Mouse (Mus musculus): ENCODE measurements at regions not wholly inside any gene's neighbourhood (a gene's known extent, or its start where the extent isn't known, plus 50 kb on each side); places are given as distances from the start of the nearest gene placed in this dataset.

- Histone ChIP-seq H3K36me3 (ENCODE audit: insufficient read depth, low read length) (no peaks in the 10 kb centered on the region), H3K4me2 (ENCODE audit: low read length) (no peak overlapping the region), H3K9ac (ENCODE audit: low read depth, low read length) (no peak overlapping the region), H3K27me3 (ENCODE audit: insufficient read depth, low read length) (no peaks in the 10 kb centered on the region), H3K4me3 (replicated peaks; ENCODE audit: low read depth, low read length) (no peak overlapping the region), H3K27ac (no peak overlapping the region), H3K4me1 (replicated peaks; ENCODE audit: insufficient read depth, low read length) (peaks cover 15% of the 10 kb centered on the region), H3K9me3 (replicated peaks; ENCODE audit: low read length) (no peaks in the 10 kb centered on the region)
- 42% methylated on average over 7 of the region's 7 CpGs for WGBS
- ATAC-seq (replicated peaks; ENCODE audit: low FRiP score, low read depth): no peak
- no peak for TF ChIP-seq CTCF (IDR thresholded peaks at IDR 0.05; ENCODE audit: low read depth)
- no peak for DNase-seq (ENCODE audit: low spot score)
Observed at GRCm38 (mm10) chr6:52481975-52482374, 158.2 kb downstream of the Hibadh start.

GRCm38 (mm10) chr6:52486146-52486545, 154.0 kb downstream of the Hibadh start:
- H3K4me1 ChIP-seq (replicated peaks; ENCODE audit: insufficient read depth, low read length): peaks cover 4% of the 10 kb centered on the region; the same call in 1 of the 2 replicates
- no peak for TF ChIP-seq CTCF (IDR thresholded peaks at IDR 0.05; ENCODE audit: low read depth)
- ATAC-seq (replicated peaks; ENCODE audit: low FRiP score, low read depth): no peak
- peak; percentile 57 for DNase-seq (ENCODE audit: low spot score)
- H3K36me3 ChIP-seq (ENCODE audit: insufficient read depth, low read length): no peaks in the 10 kb centered on the region
- no peak overlapping the region for H3K4me2 ChIP-seq (ENCODE audit: low read length)
- no peaks in the 10 kb centered on the region for H3K27me3 ChIP-seq (ENCODE audit: insufficient read depth, low read length)
- peak overlapping the region; percentile 65 for H3K27ac ChIP-seq
- no peaks in the 10 kb centered on the region for H3K9me3 ChIP-seq (replicated peaks; ENCODE audit: low read length)
- H3K4me3 ChIP-seq (replicated peaks; ENCODE audit: low read depth, low read length): no peak overlapping the region
- WGBS: 57% methylated on average over 9 of the region's 9 CpGs
- no peak overlapping the region for H3K9ac ChIP-seq (ENCODE audit: low read depth, low read length)

- Histone ChIP-seq H3K4me1 (replicated peaks; ENCODE audit: insufficient read depth, low read length) (peaks cover 4% of the 10 kb centered on the region; the same call in 1 of the 2 replicates), H3K27me3 (ENCODE audit: insufficient read depth, low read length) (no peaks in the 10 kb centered on the region), H3K4me2 (ENCODE audit: low read length) (no peak overlapping the region), H3K27ac (peak overlapping the region; percentile 65), H3K4me3 (replicated peaks; ENCODE audit: low read depth, low read length) (no peak overlapping the region), H3K36me3 (ENCODE audit: insufficient read depth, low read length) (no peaks in the 10 kb centered on the region), H3K9ac (ENCODE audit: low read depth, low read length) (no peak overlapping the region), H3K9me3 (replicated peaks; ENCODE audit: low read length) (no peaks in the 10 kb centered on the region)
- 44% methylated on average over 4 of the region's 4 CpGs for WGBS
- ATAC-seq (replicated peaks; ENCODE audit: low FRiP score, low read depth) (no peak), DNase-seq (ENCODE audit: low spot score) (no peak)
- no peak for TF ChIP-seq CTCF (IDR thresholded peaks at IDR 0.05; ENCODE audit: low read depth)
Observed at GRCm38 (mm10) chr6:52486655-52487054, 153.5 kb downstream of the Hibadh start.

- H3K27me3 ChIP-seq (ENCODE audit: insufficient read depth, low read length): no peaks in the 10 kb centered on the region
- no peak for TF ChIP-seq CTCF (IDR thresholded peaks at IDR 0.05; ENCODE audit: low read depth)
- H3K27ac ChIP-seq: no peak overlapping the region
- 92% methylated on average over 5 of the region's 5 CpGs for WGBS
- H3K4me1 ChIP-seq (replicated peaks; ENCODE audit: insufficient read depth, low read length): peaks cover 4% of the 10 kb centered on the region; the same call in 1 of the 2 replicates
- no peak for ATAC-seq (replicated peaks; ENCODE audit: low FRiP score, low read depth)
- no peak overlapping the region for H3K9ac ChIP-seq (ENCODE audit: low read depth, low read length)
- H3K4me3 ChIP-seq (replicated peaks; ENCODE audit: low read depth, low read length): no peak overlapping the region
- DNase-seq (ENCODE audit: low spot score): no peak
- no peak overlapping the region for H3K4me2 ChIP-seq (ENCODE audit: low read length)
- H3K36me3 ChIP-seq (ENCODE audit: insufficient read depth, low read length): no peaks in the 10 kb centered on the region
- H3K9me3 ChIP-seq (replicated peaks; ENCODE audit: low read length): no peaks in the 10 kb centered on the region
Observed at GRCm38 (mm10) chr6:52487861-52488260, 152.3 kb downstream of the Hibadh start.

GRCm38 (mm10) chr6:52490264-52490775, 149.9 kb downstream of the Hibadh start:
- no peak for DNase-seq (ENCODE audit: low spot score)

GRCm38 (mm10) chr6:52495301-52495700, 144.9 kb downstream of the Hibadh start:
- Histone ChIP-seq H3K27me3 (ENCODE audit: insufficient read depth, low read length) (no peaks in the 10 kb centered on the region), H3K9ac (ENCODE audit: low read depth, low read length) (no peak overlapping the region), H3K9me3 (replicated peaks; ENCODE audit: low read length) (no peaks in the 10 kb centered on the region; the same call in 1 of the 2 replicates), H3K4me1 (replicated peaks; ENCODE audit: insufficient read depth, low read length) (no peaks in the 10 kb centered on the region), H3K4me3 (replicated peaks; ENCODE audit: low read depth, low read length) (no peak overlapping the region), H3K36me3 (ENCODE audit: insufficient read depth, low read length) (no peaks in the 10 kb centered on the region), H3K27ac (no peak overlapping the region), H3K4me2 (ENCODE audit: low read length) (no peak overlapping the region)
- ATAC-seq (replicated peaks; ENCODE audit: low FRiP score, low read depth) (no peak), DNase-seq (ENCODE audit: low spot score) (no peak)
- no peak for TF ChIP-seq CTCF (IDR thresholded peaks at IDR 0.05; ENCODE audit: low read depth)
- 69% methylated on average over 3 of the region's 3 CpGs for WGBS

More at GRCm38 (mm10) chr6:52490264-52490775, 149.9 kb downstream of the Hibadh start:
- H3K4me2 ChIP-seq (ENCODE audit: low read length): no peak overlapping the region
- peak; percentile 26; the same call in 1 of the 2 replicates for TF ChIP-seq CTCF (IDR thresholded peaks at IDR 0.05; ENCODE audit: low read depth)
- no peaks in the 10 kb centered on the region for H3K4me1 ChIP-seq (replicated peaks; ENCODE audit: insufficient read depth, low read length)
- no peak overlapping the region for H3K27ac ChIP-seq
- no peaks in the 10 kb centered on the region for H3K9me3 ChIP-seq (replicated peaks; ENCODE audit: low read length)
- ATAC-seq (replicated peaks; ENCODE audit: low FRiP score, low read depth): no peak
- no peak overlapping the region for H3K9ac ChIP-seq (ENCODE audit: low read depth, low read length)
- no peaks in the 10 kb centered on the region for H3K27me3 ChIP-seq (ENCODE audit: insufficient read depth, low read length)
- no peak overlapping the region for H3K4me3 ChIP-seq (replicated peaks; ENCODE audit: low read depth, low read length)
- H3K36me3 ChIP-seq (ENCODE audit: insufficient read depth, low read length): no peaks in the 10 kb centered on the region
- 77% methylated on average over 14 of the region's 14 CpGs for WGBS

- H3K9ac ChIP-seq (ENCODE audit: low read depth, low read length): no peak overlapping the region
- WGBS: 14% methylated on average over 5 of the region's 5 CpGs
- no peak overlapping the region for H3K27ac ChIP-seq
- H3K4me3 ChIP-seq (replicated peaks; ENCODE audit: low read depth, low read length): no peak overlapping the region
- H3K36me3 ChIP-seq (ENCODE audit: insufficient read depth, low read length): no peaks in the 10 kb centered on the region
- H3K9me3 ChIP-seq (replicated peaks; ENCODE audit: low read length): no peaks in the 10 kb centered on the region; the same call in 1 of the 2 replicates
- ATAC-seq (replicated peaks; ENCODE audit: low FRiP score, low read depth): no peak
- H3K4me2 ChIP-seq (ENCODE audit: low read length): no peak overlapping the region
- no peaks in the 10 kb centered on the region for H3K4me1 ChIP-seq (replicated peaks; ENCODE audit: insufficient read depth, low read length)
- DNase-seq (ENCODE audit: low spot score): no peak
- H3K27me3 ChIP-seq (ENCODE audit: insufficient read depth, low read length): no peaks in the 10 kb centered on the region
- TF ChIP-seq CTCF (IDR thresholded peaks at IDR 0.05; ENCODE audit: low read depth): no peak
Observed at GRCm38 (mm10) chr6:52495855-52496254, 144.3 kb downstream of the Hibadh start.

All from kidney, postnatal 0 days (tissue).